Mouse (Mus musculus): Measurements from ENCODE around the gene Tbx5.
"Not testable (repeated sequence)": the region's sequence is repeated elsewhere in the genome, so short reads cannot be mapped to it uniquely, and the experiment has no call there.

Gene Tbx5

GRCm38 (mm10) chr5:119841634-119842420 lies 9.4 kb downstream of the Tbx5 start:
- DNase-seq (ENCODE audit: extremely low read depth, insufficient read length, low spot score): no peak

GRCm38 (mm10) chr5:119842701-119843393 lies 10.4 kb downstream of the Tbx5 start:
- DNase-seq (ENCODE audit: extremely low read depth, insufficient read length, low spot score): no peak

- DNase-seq (ENCODE audit: extremely low read depth, insufficient read length, low spot score): no peak
Measured at GRCm38 (mm10) chr5:119843394-119843777, 10.9 kb downstream of the Tbx5 start.

- no peak for DNase-seq (ENCODE audit: extremely low read depth, insufficient read length, low spot score)
Measured at GRCm38 (mm10) chr5:119844366-119844765, 11.9 kb downstream of the Tbx5 start.

GRCm38 (mm10) chr5:119844994-119845393 lies 12.5 kb downstream of the Tbx5 start:
- no peak for DNase-seq (ENCODE audit: extremely low read depth, insufficient read length, low spot score)

- DNase-seq (ENCODE audit: extremely low read depth, insufficient read length, low spot score): no peak
Measured at GRCm38 (mm10) chr5:119857052-119857451, 24.6 kb downstream of the Tbx5 start.

- DNase-seq (ENCODE audit: extremely low read depth, insufficient read length, low spot score): no peak
Measured at GRCm38 (mm10) chr5:119861301-119861700, 28.8 kb downstream of the Tbx5 start.

- DNase-seq (ENCODE audit: extremely low read depth, insufficient read length, low spot score): no peak
Measured at GRCm38 (mm10) chr5:119862431-119862830, 30.0 kb downstream of the Tbx5 start.

GRCm38 (mm10) chr5:119866277-119867235 lies 34.1 kb downstream of the Tbx5 start:
- no peak for DNase-seq (ENCODE audit: extremely low read depth, insufficient read length, low spot score)

GRCm38 (mm10) chr5:119867986-119868385 lies 35.5 kb downstream of the Tbx5 start:
- no peak for DNase-seq (ENCODE audit: extremely low read depth, insufficient read length, low spot score)

GRCm38 (mm10) chr5:119875421-119875820 lies 43.0 kb downstream of the Tbx5 start:
- no peak for DNase-seq (ENCODE audit: extremely low read depth, insufficient read length, low spot score)

- no peak for DNase-seq (ENCODE audit: extremely low read depth, insufficient read length, low spot score)
Measured at GRCm38 (mm10) chr5:119877185-119877584, 44.7 kb downstream of the Tbx5 start.

- DNase-seq (ENCODE audit: extremely low read depth, insufficient read length, low spot score): no peak
Measured at GRCm38 (mm10) chr5:119885595-119885994, 53.1 kb downstream of the Tbx5 start.

GRCm38 (mm10) chr5:119887381-119887780 lies 54.9 kb downstream of the Tbx5 start:
- peak; percentile 73 for DNase-seq (ENCODE audit: extremely low read depth, insufficient read length, low spot score)

- DNase-seq (ENCODE audit: extremely low read depth, insufficient read length, low spot score): no peak
Measured at GRCm38 (mm10) chr5:119891960-119892359, 59.5 kb downstream of the Tbx5 start.

- DNase-seq (ENCODE audit: extremely low read depth, insufficient read length, low spot score): no peak
Measured at GRCm38 (mm10) chr5:119893060-119893459, 60.6 kb downstream of the Tbx5 start.

GRCm38 (mm10) chr5:119896605-119897004 lies 64.1 kb downstream of the Tbx5 start:
- DNase-seq (ENCODE audit: extremely low read depth, insufficient read length, low spot score): no peak

GRCm38 (mm10) chr5:119916551-119917171 lies 84.2 kb downstream of the Tbx5 start:
- DNase-seq (ENCODE audit: extremely low read depth, insufficient read length, low spot score): no peak

GRCm38 (mm10) chr5:119918381-119918780 lies 85.9 kb downstream of the Tbx5 start:
- DNase-seq (ENCODE audit: extremely low read depth, insufficient read length, low spot score): not testable (repeated sequence)

- DNase-seq (ENCODE audit: extremely low read depth, insufficient read length, low spot score): no peak
Measured at GRCm38 (mm10) chr5:119920941-119921340, 88.5 kb downstream of the Tbx5 start.
